Mouse (Mus musculus) heart, postnatal 0 days (tissue): ENCODE measurements at regions not wholly inside any gene's neighbourhood (a gene's known extent, or its start where the extent isn't known, plus 50 kb on each side); places are given as distances from the start of the nearest gene placed in this dataset.

Source experiments
- ATAC-seq: fragments of 200-750 bp; cut with Nextera tagmentation; 2 replicates; pipeline ENCODE4 v1.8.0; 2017; ENCODE audit warnings: low read depth, moderate number of reproducible peaks, moderate library complexity; ENCODE audit not compliant: insufficient read depth
- DNase-seq: peaks from one replicate; pipeline ENCODE4 v3.0.0-alpha.2; 2016; ENCODE audit warnings: low spot score
- H3K27ac ChIP-seq: fragments of 300-500 bp; sonication (generic); 2 replicates; pipeline ENCODE4 v1.5.1; 2014; ENCODE audit warnings: low read depth, mild to moderate bottlenecking
- H3K27me3 ChIP-seq: fragments of 300-500 bp; sonication (generic); 2 replicates; pipeline ENCODE4 v1.6.1; 2014; ENCODE audit warnings: low read length, mixed read lengths; ENCODE audit not compliant: control insufficient read depth, insufficient read depth
- H3K36me3 ChIP-seq: fragments of 300-500 bp; sonication (generic); replicated peaks from 2 replicates; pipeline ENCODE4 v1.6.1; 2014; ENCODE audit warnings: low read length, mixed read lengths; ENCODE audit not compliant: control insufficient read depth, insufficient read depth
- H3K4me1 ChIP-seq: fragments of 300-500 bp; sonication (generic); 2 replicates; pipeline ENCODE4 v1.6.1; 2014; ENCODE audit warnings: antibody characterized with exemption; ENCODE audit not compliant: control insufficient read depth, insufficient read depth
- H3K4me2 ChIP-seq: fragments of 300-500 bp; sonication (generic); 2 replicates; pipeline ENCODE4 v1.6.1; 2014; ENCODE audit warnings: low read depth, mild to moderate bottlenecking, low read length, moderate library complexity
- H3K4me3 ChIP-seq: fragments of 300-500 bp; sonication (generic); 2 replicates; pipeline ENCODE4 v1.5.1; 2014; ENCODE audit warnings: low read depth, low read length
- H3K9ac ChIP-seq: fragments of 300-500 bp; sonication (generic); replicated peaks from 2 replicates; pipeline ENCODE4 v1.6.1; 2014; ENCODE audit warnings: low read depth, low read length, mixed read lengths
- H3K9me3 ChIP-seq: fragments of 300-500 bp; sonication (generic); replicated peaks from 2 replicates; pipeline ENCODE4 v1.6.1; 2016; ENCODE audit warnings: low read length; ENCODE audit not compliant: control insufficient read depth
- CTCF ChIP-seq: IDR thresholded peaks from 2 replicates; pipeline ENCODE4 v1.5.1; 2016; ENCODE audit warnings: antibody characterized with exemption, control low read depth, low read depth
- EP300 ChIP-seq: IDR thresholded peaks from 2 replicates; pipeline ENCODE4 v1.6.1; 2016; ENCODE audit warnings: antibody characterized with exemption, low read depth
- WGBS: fragments of 180-500 bp; shearing (Covaris S2); extraction: QIAGEN DNeasy Blood & Tissue Kit; methylation state at CpG from one replicate; pipeline ENCODE4 v1.1.7; 2014; 5-methylcytosine and 5-hydroxymethylcytosine counted together

- H3K4me1 ChIP-seq = peaks cover 8% of the 10 kb centered on the region; the same call in 1 of the 2 replicates
- no peaks in the 10 kb centered on the region for H3K36me3 ChIP-seq
- no peak overlapping the region for H3K9ac ChIP-seq
- no peak overlapping the region for H3K27ac ChIP-seq
- no peaks in the 10 kb centered on the region for H3K9me3 ChIP-seq
- 19% methylated on average over 4 of the region's 4 CpGs for WGBS
- TF ChIP-seq EP300 (no peak), CTCF (no peak)
- H3K4me2 ChIP-seq = no peak overlapping the region
- DNase-seq (no peak), ATAC-seq (no peak)
- no peak overlapping the region for H3K4me3 ChIP-seq
- H3K27me3 ChIP-seq = no peaks in the 10 kb centered on the region
These were observed 239.4 kb upstream of the Marcks start for GRCm38 (mm10) chr10:37378002-37378702.

GRCm38 (mm10) chr10:37377258-37378001 lies 238.7 kb upstream of the Marcks start:
- H3K9ac ChIP-seq = no peak overlapping the region
- H3K36me3 ChIP-seq = no peaks in the 10 kb centered on the region
- DNase-seq (no peak), ATAC-seq (no peak)
- TF ChIP-seq EP300 (no peak), CTCF (no peak)
- WGBS = 85% methylated on average over 1 of the region's 1 CpGs
- no peak overlapping the region for H3K27ac ChIP-seq
- no peak overlapping the region for H3K4me3 ChIP-seq
- no peaks in the 10 kb centered on the region for H3K27me3 ChIP-seq
- no peak overlapping the region for H3K4me2 ChIP-seq
- no peaks in the 10 kb centered on the region for H3K9me3 ChIP-seq
- H3K4me1 ChIP-seq = peaks cover 8% of the 10 kb centered on the region; the same call in 1 of the 2 replicates

GRCm38 (mm10) chr10:37376172-37376571 lies 237.5 kb upstream of the Marcks start:
- no peaks in the 10 kb centered on the region for H3K27me3 ChIP-seq
- ATAC-seq (no peak), DNase-seq (no peak)
- H3K9me3 ChIP-seq = no peaks in the 10 kb centered on the region
- H3K36me3 ChIP-seq = no peaks in the 10 kb centered on the region
- H3K4me2 ChIP-seq = no peak overlapping the region
- TF ChIP-seq CTCF (no peak), EP300 (no peak)
- WGBS = 71% methylated on average over 1 of the region's 1 CpGs
- H3K4me3 ChIP-seq = no peak overlapping the region
- H3K4me1 ChIP-seq = peaks cover 8% of the 10 kb centered on the region; the same call in 1 of the 2 replicates
- no peak overlapping the region for H3K27ac ChIP-seq
- no peak overlapping the region for H3K9ac ChIP-seq

GRCm38 (mm10) chr10:37375648-37376047 lies 236.9 kb upstream of the Marcks start:
- ATAC-seq (no peak), DNase-seq (no peak)
- no peak overlapping the region for H3K27ac ChIP-seq
- H3K36me3 ChIP-seq = no peaks in the 10 kb centered on the region
- 55% methylated on average over 1 of the region's 1 CpGs for WGBS
- no peak overlapping the region for H3K9ac ChIP-seq
- TF ChIP-seq EP300 (no peak), CTCF (no peak)
- H3K4me3 ChIP-seq = no peak overlapping the region
- peaks cover 8% of the 10 kb centered on the region; the same call in 1 of the 2 replicates for H3K4me1 ChIP-seq
- H3K4me2 ChIP-seq = no peak overlapping the region
- no peaks in the 10 kb centered on the region for H3K27me3 ChIP-seq
- H3K9me3 ChIP-seq = no peaks in the 10 kb centered on the region

GRCm38 (mm10) chr10:37368997-37369679 lies 230.4 kb upstream of the Marcks start:
- H3K4me3 ChIP-seq = no peak overlapping the region
- no peaks in the 10 kb centered on the region for H3K9me3 ChIP-seq
- no peaks in the 10 kb centered on the region for H3K36me3 ChIP-seq
- H3K9ac ChIP-seq = no peak overlapping the region
- H3K4me2 ChIP-seq = no peak overlapping the region
- H3K27ac ChIP-seq = no peak overlapping the region
- H3K4me1 ChIP-seq = no peaks in the 10 kb centered on the region
- TF ChIP-seq CTCF (no peak), EP300 (no peak)
- ATAC-seq (no peak), DNase-seq (no peak)
- 79% methylated on average over 5 of the region's 5 CpGs for WGBS
- no peaks in the 10 kb centered on the region for H3K27me3 ChIP-seq
